Mouse (Mus musculus) ES-E14 (cell line): Measurements from ENCODE around the gene Zfp879. TPM values are rescaled to one million over a fixed set of nuclear protein-coding genes. Genes with fewer than 3 reads are reported as not detected.

Source experiments
- DNase-seq: peaks from one replicate; pipeline ENCODE4 v3.0.0-alpha.2; 2013; ENCODE audit warnings: low read depth, low spot score
- H3K27ac ChIP-seq: 2 replicates; pipeline ENCODE4 v1.5.1; 2012; ENCODE audit warnings: low read depth, mild to moderate bottlenecking, low read length, moderate library complexity, mixed read lengths; ENCODE audit not compliant: poor library complexity, insufficient read depth, severe bottlenecking
- H3K36me3 ChIP-seq: 2 replicates; pipeline ENCODE4 v1.6.1; 2012; ENCODE audit warnings: mild to moderate bottlenecking, low read length, moderate library complexity, mixed read lengths; ENCODE audit not compliant: control insufficient read depth, poor library complexity, insufficient read depth, severe bottlenecking
- H3K4me1 ChIP-seq, 2 experiments: fragments of 150-350 bp in 1 of 2; sonication (generic) in 1 of 2; 2 replicates each; pipeline ENCODE4 v1.6.1; 2012; ENCODE audit warnings: low read length in 2 of 2, mild to moderate bottlenecking in 1 of 2, mixed read lengths in 1 of 2; ENCODE audit not compliant: control insufficient read depth in 2 of 2, insufficient read depth in 2 of 2, poor library complexity in 1 of 2
- H3K4me3 ChIP-seq, 2 experiments: fragments of 150-350 bp in 1 of 2; sonication (generic) in 1 of 2; 2 replicates each; pipeline ENCODE4 v1.5.1; 2012; ENCODE audit warnings: low read length in 2 of 2, low read depth in 1 of 2, mild to moderate bottlenecking in 1 of 2, mixed read lengths in 1 of 2; ENCODE audit not compliant: insufficient read depth in 1 of 2, poor library complexity in 1 of 2, severe bottlenecking in 1 of 2
- H3K9ac ChIP-seq: 2 replicates; pipeline ENCODE4 v1.6.1; 2012; ENCODE audit warnings: low read depth, mild to moderate bottlenecking, low read length, mixed read lengths; ENCODE audit not compliant: poor library complexity, insufficient read depth, severe bottlenecking
- H3K9me3 ChIP-seq: fragments of 150-350 bp; sonication (generic); 2 replicates; pipeline ENCODE4 v1.6.1; 2012; ENCODE audit warnings: low read depth, mild to moderate bottlenecking, low read length; ENCODE audit not compliant: control insufficient read depth, insufficient read depth
- CHD2 ChIP-seq: IDR thresholded peaks from 2 replicates; pipeline ENCODE4 v1.6.1; 2014; ENCODE audit warnings: mild to moderate bottlenecking, low read depth, low read length, inconsistent platforms
- HCFC1 ChIP-seq: IDR thresholded peaks from 2 replicates; pipeline ENCODE4 v1.6.1; 2012; ENCODE audit warnings: low read length, inconsistent platforms, borderline replicate concordance; ENCODE audit not compliant: insufficient read depth
- MAFK ChIP-seq: IDR thresholded peaks from 2 replicates; pipeline ENCODE4 v1.6.1; 2014; ENCODE audit warnings: mild to moderate bottlenecking, low read depth, low read length, inconsistent platforms; ENCODE audit not compliant: insufficient read depth
- ZC3H11A ChIP-seq: IDR thresholded peaks from 2 replicates; pipeline ENCODE4 v1.6.1; 2012; ENCODE audit warnings: low read depth, mild to moderate bottlenecking, inconsistent platforms, low read length, borderline replicate concordance
- ZNF384 ChIP-seq: IDR thresholded peaks from 2 replicates; pipeline ENCODE4 v1.6.1; 2012; ENCODE audit warnings: low read depth, low read length, inconsistent platforms
- in situ Hi-C, 2 experiments: fragments of 600-800 bp; cut with MboI; formaldehyde crosslinking; loops; one replicate each; pipeline ENCODE4 v1.15.1; 2025; ENCODE audit warnings: low sequenced_read_pairs in 2 of 2, inconsistent platforms in 1 of 2; ENCODE audit not compliant: unreplicated experiment in 2 of 2
- total RNA-seq: library from RNA; depleted of rRNA; stranded (reverse); fragments of 300-350 nt; gene quantifications from 2 replicates; pipeline ENCODE4 v1.2.3, GENCODE M21; 2012; rRNA removed

The Zfp879 gene
- total RNA-seq: 0.45 and 0.48 TPM in 2 replicates

DNA sequence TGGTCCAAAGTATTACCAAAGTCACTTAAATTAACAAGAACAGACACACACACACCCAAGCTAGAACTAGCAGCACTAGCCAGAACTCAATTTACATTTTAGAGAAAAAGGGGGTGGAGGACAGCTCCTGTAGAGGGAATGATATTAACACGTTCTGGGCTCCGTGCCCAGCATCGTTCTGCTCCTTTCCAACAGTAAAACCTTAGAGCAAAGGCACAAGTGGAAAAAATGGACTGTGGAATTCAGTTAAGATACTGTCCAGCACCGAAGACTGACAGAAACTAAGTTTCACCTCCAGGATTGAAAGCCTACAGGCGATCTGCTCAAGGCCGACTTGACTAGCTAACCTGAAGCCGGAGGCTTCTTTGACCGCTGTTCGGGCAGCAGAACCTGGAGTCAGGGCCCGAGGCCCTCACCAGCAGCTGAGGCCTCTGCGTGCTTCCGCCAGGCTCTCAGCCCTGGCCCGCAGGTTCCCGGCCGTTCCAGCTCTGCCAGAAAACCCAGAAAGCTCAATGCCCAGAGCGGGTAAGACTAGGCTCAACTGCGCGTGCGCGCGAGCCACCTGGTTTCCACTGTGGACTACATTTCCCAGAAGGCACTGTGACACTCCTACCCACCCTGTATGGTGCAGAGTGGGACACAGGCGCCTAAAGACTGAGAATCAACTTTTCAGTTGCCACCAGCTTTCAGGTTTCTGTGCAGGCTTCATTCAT is at the start of gene Zfp879:
Zfp879 (minus strand) TSS at position 530 of the 713 bp plus-strand sequence.
- Histone ChIP-seq H3K4me3 (peak within 1 kb of the TSS; percentile 11 to 53; a peak in 3 of 4 replicates), H3K9me3 (no peaks in the 10 kb centered on the region), H3K36me3 (no peaks in the 10 kb centered on the region), H3K4me1 (peaks cover 0 to 2% of the 10 kb centered on the region in 2 experiments; a peak in 1 of 4 replicates), H3K27ac (no peak within 1 kb of the TSS), H3K9ac (peak within 1 kb of the TSS; percentile 57; the same call in 1 of the 2 replicates)
- in situ Hi-C loops: no loop called here
- DNase-seq: peak; percentile 85
- TF ChIP-seq ZNF384: no peak
- TF ChIP-seq CHD2: no peak
- peak; percentile 95 for TF ChIP-seq HCFC1
- TF ChIP-seq ZC3H11A: no peak
- TF ChIP-seq MAFK: no peak

DNA sequence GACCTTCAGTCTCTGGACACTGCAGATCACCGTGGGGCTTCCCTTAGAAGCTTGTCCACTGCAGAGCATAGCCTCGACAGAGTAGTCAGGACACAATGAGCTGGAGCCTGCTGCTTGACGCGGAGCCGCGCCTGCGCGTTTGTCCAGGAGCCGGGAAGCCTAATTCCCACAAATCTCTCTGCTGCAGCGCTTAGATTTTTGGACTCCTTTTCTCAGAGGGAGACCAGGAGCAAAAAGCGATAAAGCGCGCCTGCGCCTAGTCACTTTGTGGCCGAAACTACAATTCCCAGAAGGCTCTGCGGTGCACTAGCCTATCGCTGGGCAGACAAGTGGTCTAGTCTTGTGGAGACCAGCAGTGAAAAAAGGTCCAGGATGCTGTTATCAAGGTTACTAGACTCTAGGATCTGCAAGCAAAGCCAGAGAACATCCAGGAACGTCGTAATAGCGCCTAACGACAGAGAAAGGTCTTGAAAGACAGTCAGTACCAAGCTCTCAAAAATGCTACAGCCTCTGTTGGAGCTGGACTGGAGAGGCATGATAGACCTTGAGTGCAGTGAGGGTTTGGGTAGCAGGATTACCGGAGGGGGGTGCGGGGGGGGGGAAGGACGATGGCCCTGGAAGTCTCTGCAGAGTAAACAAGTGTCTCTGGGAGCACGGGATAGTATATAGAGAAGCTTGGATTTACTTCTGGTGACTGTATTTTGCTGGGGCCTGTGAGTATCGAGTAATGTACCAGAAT is 46.2 kb upstream of the Zfp879 start, which contains the start of gene Zfp454:
Zfp454 (minus strand) TSS at position 262 of the 739 bp plus-strand sequence.
- H3K4me1 ChIP-seq: peaks cover 2 to 3% of the 10 kb centered on the region in 2 experiments; a peak in 3 of 4 replicates
- H3K36me3 ChIP-seq: no peaks in the 10 kb centered on the region; the same call in 1 of the 2 replicates
- DNase-seq: peak; percentile 64
- H3K27ac ChIP-seq: no peak within 1 kb of the TSS
- H3K9ac ChIP-seq: peak within 1 kb of the TSS; percentile 35; the same call in 1 of the 2 replicates
- in situ Hi-C loops: no loop called here
- TF ChIP-seq HCFC1 (peak; percentile 93), ZC3H11A (no peak), ZNF384 (no peak), CHD2 (no peak), MAFK (no peak)
- H3K9me3 ChIP-seq: no peaks in the 10 kb centered on the region
- H3K4me3 ChIP-seq: peak within 1 kb of the TSS; percentile 50 to 71

DNA sequence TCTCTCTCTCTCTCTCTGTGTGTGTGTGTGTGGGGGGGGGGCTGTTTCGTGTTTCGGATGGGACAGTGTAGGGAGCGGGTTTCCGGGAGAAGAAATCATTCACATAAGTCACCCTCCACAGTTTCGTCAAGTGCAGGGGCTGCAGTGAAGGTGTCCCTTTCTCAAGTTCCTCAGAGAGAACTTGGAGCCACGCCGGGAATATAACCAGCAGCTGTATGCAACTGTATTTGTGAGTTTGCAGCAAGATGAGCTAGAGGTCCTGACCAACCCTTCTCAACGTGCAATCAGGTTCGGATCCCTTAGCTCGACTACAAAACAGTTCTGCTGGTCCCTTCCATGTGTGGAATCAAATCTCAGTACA is 45.6 kb upstream of the Zfp879 start:
- no peak for DNase-seq
- Histone ChIP-seq H3K9me3 (no peaks in the 10 kb centered on the region), H3K27ac (no peak overlapping the region), H3K36me3 (no peaks in the 10 kb centered on the region; the same call in 1 of the 2 replicates), H3K4me1 (peaks cover 2 to 3% of the 10 kb centered on the region in 2 experiments; a peak in 3 of 4 replicates), H3K9ac (peak overlapping the region; percentile 25; the same call in 1 of the 2 replicates), H3K4me3 (peak overlapping the region; percentile 50 to 71; a peak in 3 of 4 replicates)
- in situ Hi-C loops: no loop called here
- TF ChIP-seq MAFK (no peak), HCFC1 (no peak), ZC3H11A (no peak), ZNF384 (no peak), CHD2 (no peak)

DNA sequence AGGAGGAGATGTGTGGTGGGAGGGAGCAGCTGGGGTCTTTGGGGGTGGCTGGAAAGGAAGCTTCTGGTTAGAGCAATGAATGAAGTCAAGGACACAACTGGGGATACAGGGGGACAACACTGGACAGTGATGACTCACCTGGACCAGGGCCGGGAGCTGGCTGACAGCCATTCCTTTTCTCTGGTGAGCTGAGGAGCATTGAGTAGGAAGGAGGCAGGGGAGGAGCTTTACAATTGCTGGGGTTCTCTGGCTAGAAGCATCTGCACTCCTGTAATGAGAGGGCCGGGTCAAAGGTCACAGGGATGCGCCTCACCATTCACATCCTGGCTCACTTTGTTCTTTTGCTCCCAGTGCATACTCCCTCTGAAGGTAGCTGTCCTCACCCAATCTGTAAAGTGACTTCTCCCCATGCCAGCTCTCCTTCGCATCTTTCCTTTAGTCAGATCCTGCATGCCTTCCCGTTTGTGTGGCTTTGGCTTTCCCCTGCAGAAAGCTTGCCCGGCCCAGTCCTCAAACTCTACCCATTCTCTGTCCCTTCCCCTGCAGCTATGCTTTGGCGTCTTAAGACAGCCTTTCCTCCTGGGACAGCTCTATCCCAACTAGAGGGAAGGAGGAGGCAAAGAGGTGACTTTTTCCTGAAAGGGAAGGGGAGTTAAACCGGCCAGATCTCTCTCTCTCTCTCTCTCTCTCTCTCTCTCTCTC is 45.0 kb upstream of the Zfp879 start:
- H3K9me3 ChIP-seq: no peaks in the 10 kb centered on the region
- no peak for TF ChIP-seq MAFK
- TF ChIP-seq CHD2: no peak
- no peak for TF ChIP-seq HCFC1
- no peak for TF ChIP-seq ZNF384
- TF ChIP-seq ZC3H11A: no peak
- H3K4me3 ChIP-seq: no peak overlapping the region
- H3K36me3 ChIP-seq: no peaks in the 10 kb centered on the region; the same call in 1 of the 2 replicates
- H3K4me1 ChIP-seq: peaks cover 2 to 3% of the 10 kb centered on the region in 2 experiments; a peak in 3 of 4 replicates
- in situ Hi-C loops: no loop called here
- H3K27ac ChIP-seq: no peak overlapping the region
- no peak overlapping the region for H3K9ac ChIP-seq
- DNase-seq: no peak
